Mouse (Mus musculus) kidney, adult 9 months (tissue): ENCODE results near the gene Nudt15.
"Not testable (repeated sequence)": the region's sequence is repeated elsewhere in the genome, so short reads cannot be mapped to it uniquely, and the experiment has no call there.

Source experiments
- DNase-seq: peaks from one replicate; pipeline ENCODE4 v3.0.0; 2022

The Nudt15 gene

GRCm38 (mm10) chr14:73548051-73548450 is at the start of gene Nudt15:
TSS of gene Nudt15 (minus strand) at chr14:73548242.
- no peak for DNase-seq

- no peak for DNase-seq
Measured at GRCm38 (mm10) chr14:73592166-73592565, 44.1 kb upstream of the Nudt15 start.

- peak; percentile 6 for DNase-seq
Measured at GRCm38 (mm10) chr14:73588080-73588479, 40.0 kb upstream of the Nudt15 start.

DNA sequence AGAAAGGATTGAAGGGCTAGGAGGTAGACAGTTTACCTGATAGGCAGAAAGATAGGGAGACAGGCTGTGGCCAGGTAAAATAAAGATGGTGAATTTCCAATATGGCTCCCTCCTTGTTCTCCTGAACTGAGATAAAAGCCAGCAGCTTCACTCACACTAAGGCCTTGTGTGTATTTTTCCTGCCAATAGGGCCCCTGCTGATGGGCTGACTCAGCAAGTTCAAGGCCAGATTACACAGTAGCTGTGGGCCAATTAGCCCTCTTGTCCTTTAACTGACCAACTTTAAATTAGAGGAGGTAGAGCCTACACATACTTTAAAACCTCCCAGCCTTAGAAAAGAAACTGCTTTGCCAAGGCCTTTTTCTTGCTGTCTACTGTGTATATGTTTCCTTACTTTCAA is 28.3 kb upstream of the Nudt15 start:
- DNase-seq, result peak; percentile 9

- DNase-seq, result no peak
Measured at GRCm38 (mm10) chr14:73574053-73574452, 26.0 kb upstream of the Nudt15 start.

DNA sequence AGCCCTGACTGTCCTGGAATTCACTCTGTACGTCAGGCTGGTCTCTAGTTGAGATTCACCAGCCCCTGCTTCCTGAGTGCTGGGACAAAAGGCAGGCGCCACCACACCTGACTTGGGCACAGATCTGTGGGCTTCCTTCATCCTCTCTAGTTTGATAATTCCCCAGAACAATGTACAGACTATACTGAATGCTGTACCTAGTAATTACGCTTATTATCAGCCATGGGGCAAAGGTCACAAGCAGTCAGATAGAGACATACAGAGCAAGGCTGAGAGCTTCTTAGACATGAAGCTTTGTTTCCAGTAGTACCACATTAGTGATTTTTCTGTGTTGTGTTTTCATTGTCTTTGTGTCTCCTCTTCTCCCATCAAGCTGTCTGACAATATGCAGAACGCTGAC is 23.1 kb upstream of the Nudt15 start:
- no peak for DNase-seq

DNA sequence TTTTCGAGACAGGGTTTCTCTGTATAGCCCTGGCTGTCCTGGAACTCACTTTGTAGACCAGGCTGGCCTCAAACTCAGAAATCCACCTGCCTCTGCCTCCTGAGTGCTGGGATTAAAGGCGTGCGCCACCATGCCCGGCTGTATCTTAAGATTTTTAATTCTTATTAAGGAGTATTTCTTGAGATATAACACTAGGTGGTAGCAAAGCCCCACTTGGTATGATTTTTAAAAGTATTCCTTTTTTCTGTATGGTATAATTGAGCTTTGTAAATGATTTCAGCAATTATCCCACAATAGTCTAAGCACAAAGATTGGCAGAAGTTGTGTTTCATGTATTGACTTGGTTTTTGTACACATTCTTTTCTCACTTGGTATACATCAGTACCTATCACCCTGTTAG is 21.8 kb upstream of the Nudt15 start:
- not testable (repeated sequence) for DNase-seq

DNA sequence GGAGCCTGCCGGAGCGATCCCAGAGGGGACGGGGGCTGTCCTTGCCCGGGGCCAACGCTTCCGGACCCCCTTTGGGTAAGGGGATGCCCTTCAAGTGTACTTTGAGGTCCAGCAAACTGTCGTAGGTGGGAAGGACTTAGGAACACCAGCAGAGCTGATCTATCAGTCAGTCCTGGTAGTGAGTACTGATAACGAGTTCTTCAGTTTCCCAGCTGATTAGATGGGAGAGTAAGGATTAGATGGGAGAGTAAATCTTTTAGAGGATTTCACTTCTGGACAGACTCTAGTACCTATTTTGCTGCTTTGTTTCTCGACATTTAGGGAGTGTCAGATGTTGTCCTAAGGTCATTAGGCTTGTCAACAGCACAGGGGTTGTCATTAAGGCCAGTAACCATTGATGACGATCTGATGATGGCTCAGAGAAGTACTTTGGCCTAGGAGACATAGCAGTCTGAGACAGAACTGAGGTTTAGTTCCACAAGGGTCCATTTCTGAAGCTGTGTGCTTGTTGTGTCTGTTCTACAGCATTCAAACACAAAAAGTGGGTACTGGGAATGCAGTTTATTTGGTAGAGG is 5.2 kb upstream of the Nudt15 start:
- DNase-seq, result no peak

- peak; percentile 97 for DNase-seq
Measured at GRCm38 (mm10) chr14:73552341-73553121, 4.5 kb upstream of the Nudt15 start.

DNA sequence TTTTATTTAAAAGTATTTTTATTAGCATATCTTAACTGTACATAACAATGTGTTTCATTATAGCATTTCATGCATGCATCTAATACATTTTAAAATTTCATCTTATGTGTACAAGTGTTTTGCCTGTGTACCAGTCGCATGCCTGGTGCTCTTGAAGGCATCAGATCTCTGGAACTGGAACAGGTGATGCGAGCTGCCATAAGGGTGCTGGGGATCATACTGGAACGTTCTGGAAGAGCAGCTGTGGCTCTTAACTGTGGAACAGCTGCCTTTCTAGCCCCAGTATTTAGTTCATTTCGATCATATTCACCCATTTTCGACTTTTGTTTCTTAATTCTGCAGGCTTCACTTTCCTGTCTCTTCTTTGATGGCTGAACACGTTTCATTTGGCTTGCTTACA is 3.1 kb upstream of the Nudt15 start:
- DNase-seq, result no peak

DNA sequence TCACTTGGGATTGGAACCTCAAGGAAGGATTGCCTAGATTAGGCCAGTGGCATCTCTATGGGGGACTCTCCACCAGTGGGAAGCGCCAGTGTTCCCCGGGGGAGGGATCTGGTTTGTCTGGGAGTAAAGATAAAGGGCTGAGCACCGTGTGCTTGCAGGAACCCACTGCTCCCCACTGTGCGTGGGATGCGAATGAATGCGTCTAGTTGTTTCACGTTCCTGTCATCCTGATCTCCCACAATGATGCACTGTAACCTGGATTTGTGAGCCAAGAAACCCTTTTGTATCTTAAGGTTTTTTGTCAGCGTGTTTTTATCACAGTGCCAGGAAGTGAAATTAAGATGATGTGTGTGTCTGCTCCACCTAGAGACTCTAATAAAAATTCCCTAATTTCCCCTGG is 2.7 kb upstream of the Nudt15 start:
- no peak for DNase-seq

- peak; percentile 66 for DNase-seq
Measured at GRCm38 (mm10) chr14:73550291-73550690, 2.2 kb upstream of the Nudt15 start.

- DNase-seq, result no peak
Measured at GRCm38 (mm10) chr14:73547034-73547433, 1.0 kb downstream of the Nudt15 start.

GRCm38 (mm10) chr14:73543781-73544180 is 4.3 kb downstream of the Nudt15 start:
- no peak for DNase-seq

- DNase-seq, result no peak
Measured at GRCm38 (mm10) chr14:73535641-73536040, 12.4 kb downstream of the Nudt15 start.

DNA sequence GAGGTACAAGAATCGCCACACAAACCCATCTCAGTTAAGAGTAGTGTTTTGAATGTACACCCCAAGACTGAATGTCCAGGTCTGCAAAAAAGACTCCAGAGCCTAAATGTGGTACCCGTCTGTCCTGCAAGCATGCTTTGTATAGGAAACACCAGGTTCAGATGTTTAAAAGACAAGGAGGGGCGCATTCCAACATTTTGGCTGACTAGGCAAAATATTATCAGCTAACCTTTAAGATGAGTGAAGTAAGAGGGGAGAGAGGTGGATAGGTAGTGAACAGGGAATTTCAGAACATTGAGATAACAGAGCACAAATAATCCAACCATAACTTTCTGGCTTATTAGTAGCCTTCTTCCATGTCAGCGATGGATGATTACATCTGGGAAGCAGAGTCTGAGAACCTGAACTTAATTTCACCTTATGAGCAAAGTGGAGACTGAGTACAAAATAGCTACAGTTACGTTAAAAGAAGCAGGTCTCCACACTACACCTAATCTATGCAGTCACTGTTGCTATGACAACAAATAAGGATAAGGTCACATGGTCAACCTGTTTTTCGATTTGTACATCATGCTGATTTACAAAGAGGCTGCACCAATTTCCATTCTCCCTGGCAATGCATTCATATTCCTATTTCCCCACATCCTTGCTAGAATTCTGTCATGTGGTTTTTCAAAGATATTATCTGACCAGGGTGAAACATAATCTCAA is 14.1 kb downstream of the Nudt15 start:
- DNase-seq, result no peak

DNA sequence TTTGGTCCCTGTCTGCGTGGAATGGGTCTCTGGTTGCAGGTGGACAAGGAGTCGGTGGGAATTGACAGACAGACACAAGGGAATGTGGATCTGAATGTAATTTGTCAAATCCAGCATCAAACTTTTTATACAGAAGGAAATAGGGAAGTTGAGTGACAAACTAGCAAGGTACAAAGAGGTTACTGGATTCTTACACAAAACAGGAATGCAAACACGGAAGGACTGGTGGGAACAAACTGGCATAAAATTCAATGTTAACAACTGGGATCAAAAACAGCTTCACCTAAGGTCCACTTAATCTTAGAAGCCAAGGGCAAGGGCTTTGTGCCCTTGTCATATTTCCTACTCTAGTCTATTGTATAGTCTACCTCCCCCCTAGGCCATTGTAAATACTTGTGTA is 19.4 kb downstream of the Nudt15 start:
- DNase-seq, result not testable (repeated sequence)

DNA sequence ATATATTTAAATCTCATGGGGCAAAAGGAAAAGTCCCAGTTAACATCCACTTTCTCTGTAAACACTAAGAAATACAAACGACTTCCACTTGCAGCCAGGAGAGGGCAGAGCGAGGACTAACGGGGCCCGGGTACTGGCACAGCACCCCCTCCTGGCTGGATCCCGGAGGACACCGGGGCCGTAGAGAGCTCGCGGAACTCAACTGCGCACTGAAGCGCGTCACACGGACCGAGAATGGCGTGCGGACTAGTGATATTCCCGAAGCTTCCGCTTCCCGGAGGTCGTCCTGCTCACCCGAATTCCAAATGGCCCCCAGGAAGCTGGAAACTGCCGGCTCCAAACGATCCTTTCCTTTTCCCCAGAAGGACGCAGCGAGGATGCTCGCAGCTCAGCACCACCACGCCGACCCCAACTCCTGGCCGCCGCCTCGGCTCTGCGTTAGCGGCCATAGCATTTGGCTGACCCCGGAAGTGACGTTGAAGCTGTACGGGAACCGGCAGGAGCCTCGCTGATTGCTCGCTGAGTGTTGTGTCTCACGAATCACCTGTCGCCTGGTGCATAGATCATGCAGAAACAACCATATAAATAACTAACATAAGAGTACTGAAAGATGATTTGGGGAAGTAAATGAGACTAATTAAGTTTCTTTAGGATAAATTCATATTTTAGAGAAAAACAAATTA is 23.1 kb downstream of the Nudt15 start, which contains the start of gene Sucla2:
Sucla2 (plus strand) TSS at position 554 of the 683 bp plus-strand sequence.
- DNase-seq, result peak; percentile 96

DNA sequence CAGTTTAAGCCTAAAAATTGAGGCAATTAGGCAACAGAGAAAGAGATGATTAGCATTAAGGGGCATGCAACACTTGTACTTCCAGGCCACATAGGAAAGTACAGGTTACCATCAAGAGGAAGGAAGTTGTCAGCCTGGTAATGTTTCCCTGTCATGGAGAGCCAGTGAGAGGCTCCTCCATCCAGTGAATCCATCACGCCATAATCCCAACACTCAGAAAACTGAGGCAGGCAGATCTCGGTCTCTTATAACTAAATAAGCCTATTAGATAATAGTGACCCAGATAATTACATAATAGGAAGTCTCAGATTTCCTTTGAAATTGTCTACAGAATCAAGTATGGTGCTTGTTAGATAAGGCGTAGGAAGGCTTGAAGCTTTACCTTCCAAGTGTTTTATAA is 23.9 kb downstream of the Nudt15 start:
- DNase-seq, result peak; percentile 16

DNA sequence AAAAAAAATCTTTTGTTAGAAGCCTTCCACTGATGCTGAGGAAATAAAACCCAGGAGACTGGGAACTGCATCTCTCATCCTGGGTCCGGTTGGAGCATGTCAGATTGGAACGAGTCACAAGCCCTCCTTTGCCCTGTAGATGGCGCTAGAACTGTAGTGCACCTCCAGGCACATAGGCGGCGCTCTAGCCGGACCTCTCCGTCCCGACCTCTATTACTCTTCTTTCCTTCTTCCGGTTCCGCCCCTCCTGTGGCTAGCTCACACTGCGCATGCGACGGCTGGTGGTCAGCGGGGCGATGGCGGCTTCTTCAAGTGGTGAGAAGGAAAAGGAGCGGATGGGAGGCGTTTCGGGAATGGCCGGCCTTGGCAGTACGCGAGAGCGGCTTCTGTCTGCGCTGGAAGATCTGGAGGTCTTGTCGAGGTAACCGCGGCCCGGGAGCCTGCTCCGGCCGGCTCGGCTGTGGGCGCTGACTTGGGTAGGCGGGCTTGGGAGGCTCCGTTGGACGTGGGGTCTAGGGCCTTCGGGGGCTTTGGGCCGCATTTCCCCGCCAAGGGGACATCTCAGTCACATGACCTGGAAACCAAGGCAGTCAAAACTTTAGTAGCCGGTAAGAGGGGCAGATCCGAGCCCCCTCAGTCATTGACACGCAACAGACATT is 38.1 kb downstream of the Nudt15 start, which contains the start of gene Med4:
Med4 (plus strand) TSS at position 261 of the 659 bp plus-strand sequence.
- DNase-seq, result peak; percentile 97

DNA sequence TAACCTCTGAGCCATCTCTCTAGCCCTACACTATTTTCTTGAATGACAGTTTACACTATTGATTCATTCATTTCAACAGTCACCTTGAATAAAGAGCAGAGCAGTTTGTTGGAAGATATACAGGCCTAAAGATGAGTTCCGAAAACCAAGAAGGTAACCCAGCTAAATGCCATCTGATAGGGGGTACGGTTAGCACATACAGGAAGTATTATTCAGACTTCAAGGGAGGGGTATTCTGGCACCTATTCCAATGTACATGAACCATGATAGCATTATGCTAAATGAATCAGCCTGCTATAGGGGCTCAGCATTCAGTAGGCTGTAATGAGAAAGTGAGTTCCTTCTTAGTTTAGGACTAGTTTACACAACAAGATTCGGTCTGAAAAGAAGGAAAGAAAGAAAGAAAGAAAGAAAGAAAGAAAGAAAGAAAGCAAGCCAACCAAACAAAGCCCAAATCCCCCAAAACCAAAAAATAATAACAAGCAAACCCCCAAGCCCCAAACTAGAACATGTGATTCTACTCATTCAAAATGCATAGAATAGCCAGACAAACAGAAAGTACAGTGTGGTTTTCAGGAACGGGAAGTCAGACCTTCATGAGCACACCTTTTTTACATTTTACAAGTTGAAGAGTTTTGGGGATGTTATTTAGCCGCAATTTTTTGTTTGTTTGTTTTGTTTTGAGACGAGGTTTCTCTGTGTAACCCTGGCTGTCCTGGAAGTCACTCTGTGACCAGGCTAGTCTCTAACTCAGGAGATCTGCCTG is 39.2 kb downstream of the Nudt15 start:
- DNase-seq, result no peak
